Mouse (Mus musculus): Measurements from ENCODE around the gene Plekhh3.
A peak's percentile ranks its signal among the peaks of the same experiment; 100 is the strongest.
"Not testable (repeated sequence)": the region's sequence is repeated elsewhere in the genome, so short reads cannot be mapped to it uniquely, and the experiment has no call there.

Plekhh3 gene

DNA sequence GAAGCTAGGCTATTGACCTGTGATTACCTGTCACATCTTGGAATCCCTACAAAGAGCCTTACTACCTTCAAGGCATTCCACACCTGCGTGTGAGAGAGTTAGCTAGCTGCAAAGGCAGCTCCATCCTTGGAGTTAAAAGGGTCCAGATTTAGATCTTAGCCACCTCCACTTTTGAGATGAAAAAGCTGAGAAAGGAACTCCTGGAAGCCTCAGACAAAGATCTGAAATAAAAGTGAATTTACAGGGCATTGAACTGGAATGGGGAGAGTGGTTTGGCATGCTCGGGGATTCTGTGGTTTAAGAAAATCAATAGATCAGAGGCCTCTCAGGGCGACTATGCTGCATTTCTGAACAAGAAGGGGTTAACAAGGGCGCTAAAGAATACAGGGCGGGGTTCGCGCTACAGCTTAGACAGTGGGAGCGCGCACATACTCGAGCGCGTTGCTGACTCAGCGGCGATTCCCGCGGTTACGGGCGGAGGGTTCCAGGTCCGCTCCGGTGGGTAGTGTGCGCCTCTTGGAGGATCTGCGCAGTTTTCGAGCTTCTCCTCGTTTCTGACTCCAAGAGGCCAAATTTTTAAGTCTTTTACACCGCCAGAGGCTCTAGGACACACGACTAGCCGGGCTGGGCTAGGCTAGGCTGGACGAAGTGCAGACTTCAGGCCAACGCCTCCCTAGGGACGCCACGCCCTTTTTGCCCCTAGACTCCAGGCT, 726 bp upstream of the Plekhh3 start:
- DNase-seq (ENCODE audit: low spot score in 2 of 2): no peak

- no peak for DNase-seq (ENCODE audit: low spot score in 2 of 2)
Observed at GRCm38 (mm10) chr11:101170354-101170810, 769 bp downstream of the Plekhh3 start, which contains the start of gene Cntnap1. Gene Cntnap1, plus strand, starts transcription at chr11:101170523.

- DNase-seq (ENCODE audit: low spot score in 2 of 2): no peak
Observed at GRCm38 (mm10) chr11:101169301-101170107, 1.6 kb downstream of the Plekhh3 start.

DNA sequence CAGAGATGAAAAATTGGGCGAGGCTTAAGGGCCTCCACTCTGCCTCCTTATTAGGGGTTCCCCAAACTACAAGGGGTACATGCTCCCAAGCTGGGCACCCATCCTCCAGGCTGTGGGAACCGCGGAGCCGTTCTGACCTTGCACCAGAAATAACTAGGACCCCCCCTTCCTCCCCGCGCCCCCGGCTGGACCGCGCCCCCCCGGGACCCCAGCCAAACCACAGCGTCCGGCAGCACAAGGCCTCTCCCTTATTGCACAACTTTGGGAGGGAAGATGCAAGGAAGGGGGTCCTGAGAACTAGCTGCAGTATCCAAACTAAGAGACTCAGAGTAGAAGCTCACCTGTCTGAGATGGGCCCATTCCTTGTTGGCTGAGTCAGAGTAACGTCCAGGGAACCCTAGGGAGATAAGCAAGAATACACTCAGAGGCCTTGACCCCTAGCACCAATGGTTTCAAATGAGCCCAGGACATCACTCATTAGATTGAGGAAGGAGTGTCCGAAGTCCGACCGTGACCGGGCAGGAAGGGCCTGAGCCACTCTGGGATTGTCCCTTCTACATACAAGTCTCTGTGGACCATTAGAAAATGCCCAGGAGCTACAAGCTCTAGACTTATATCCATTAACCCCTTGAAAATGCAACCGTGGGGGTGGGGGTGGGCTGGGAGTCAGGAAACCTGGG, 2.7 kb downstream of the Plekhh3 start:
- DNase-seq (ENCODE audit: low spot score in 2 of 2): no peak

DNA sequence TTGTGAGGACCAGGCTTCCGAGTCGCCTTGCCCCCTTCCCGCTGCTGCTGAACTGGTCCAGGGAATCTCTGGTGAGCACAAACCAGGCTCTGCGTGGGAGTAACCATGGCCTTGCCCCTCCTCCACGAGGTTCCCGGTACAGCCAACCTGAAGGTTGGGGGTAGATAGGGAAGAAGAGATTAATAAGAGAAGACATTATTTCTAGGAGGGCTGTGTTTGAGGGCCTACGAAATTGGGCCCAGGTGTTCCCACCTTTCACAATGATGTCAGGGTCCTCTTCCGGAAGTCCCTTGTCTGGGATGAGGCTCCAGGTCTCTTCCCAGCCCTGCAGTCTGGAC, 3.2 kb downstream of the Plekhh3 start:
- DNase-seq (ENCODE audit: low spot score in 2 of 2): no peak

GRCm38 (mm10) chr11:101167211-101167962, 3.8 kb downstream of the Plekhh3 start:
- no peak for DNase-seq (ENCODE audit: low spot score in 2 of 2)

DNA sequence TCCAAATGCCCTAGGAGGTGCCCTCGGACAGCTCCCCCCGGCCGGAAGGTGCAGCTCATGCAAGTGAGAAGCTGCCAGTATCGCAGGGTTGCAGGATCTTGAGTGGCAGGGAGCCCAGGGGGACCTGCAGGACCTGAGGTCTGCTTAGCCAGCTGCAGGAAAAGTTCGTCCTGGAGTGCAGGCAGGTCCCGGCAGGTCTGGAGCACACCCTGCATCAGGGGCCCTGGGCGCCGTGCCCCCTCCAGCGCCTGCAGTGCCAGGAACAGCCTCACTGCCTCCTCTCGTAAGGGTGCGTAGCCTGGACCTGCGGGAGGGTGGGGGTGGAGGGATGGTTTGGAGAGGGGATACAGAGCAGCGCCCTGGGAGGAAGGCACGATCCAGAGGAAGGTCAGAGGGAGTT, 4.8 kb downstream of the Plekhh3 start:
- no peak for DNase-seq (ENCODE audit: low spot score in 2 of 2)

- no peak for DNase-seq (ENCODE audit: low spot score in 2 of 2)
Observed at GRCm38 (mm10) chr11:101164677-101165580, 6.2 kb downstream of the Plekhh3 start.

- DNase-seq (ENCODE audit: low spot score in 2 of 2): no peak
Observed at GRCm38 (mm10) chr11:101164351-101164665, 6.8 kb downstream of the Plekhh3 start.

DNA sequence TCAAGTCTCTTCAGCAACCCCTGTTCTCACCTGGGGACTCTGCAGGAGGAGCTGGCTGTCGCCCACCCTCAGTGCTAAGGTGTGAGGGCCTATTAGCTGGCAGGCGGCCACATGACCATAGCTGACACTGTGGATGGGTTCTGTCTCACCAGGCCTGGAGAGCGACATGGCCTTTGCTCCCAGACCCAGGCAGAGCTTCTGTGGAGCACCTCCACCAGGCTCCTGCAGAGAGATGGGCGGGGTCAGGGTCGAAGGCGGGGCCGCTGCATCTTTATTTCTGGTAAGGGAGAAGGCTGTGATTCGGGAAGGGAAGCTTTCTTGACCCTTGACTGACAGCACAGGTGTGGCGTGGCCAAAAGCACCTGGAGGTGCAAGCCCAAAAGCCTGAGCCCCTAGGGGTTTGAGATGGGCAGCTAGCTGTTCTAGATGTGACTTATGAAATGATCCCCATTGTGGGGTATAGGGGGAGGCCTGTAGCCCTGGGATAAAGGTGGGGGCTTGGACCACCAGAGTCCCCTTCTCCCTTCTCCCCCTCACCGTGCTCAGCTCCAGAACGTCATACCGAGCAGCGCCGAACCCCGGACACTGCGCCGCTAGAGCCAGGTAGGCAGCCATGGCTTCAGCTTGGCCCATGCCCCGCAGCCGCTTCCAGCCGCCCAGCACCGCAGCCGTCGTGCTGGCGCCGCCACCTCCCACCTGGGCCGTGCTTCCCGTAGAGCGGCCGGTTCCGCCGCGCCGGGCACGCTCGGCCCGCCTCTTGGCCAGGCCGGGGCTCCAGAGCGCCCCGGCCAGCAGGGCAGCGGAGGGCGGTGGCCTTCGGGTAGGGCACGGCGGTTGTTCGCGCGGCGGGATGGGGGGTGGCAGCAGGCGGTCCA, 7.4 kb downstream of the Plekhh3 start:
- DNase-seq (ENCODE audit: low spot score in 2 of 2): no peak

GRCm38 (mm10) chr11:101162772-101163171, 8.4 kb downstream of the Plekhh3 start:
- no peak for DNase-seq (ENCODE audit: low spot score in 2 of 2)

DNA sequence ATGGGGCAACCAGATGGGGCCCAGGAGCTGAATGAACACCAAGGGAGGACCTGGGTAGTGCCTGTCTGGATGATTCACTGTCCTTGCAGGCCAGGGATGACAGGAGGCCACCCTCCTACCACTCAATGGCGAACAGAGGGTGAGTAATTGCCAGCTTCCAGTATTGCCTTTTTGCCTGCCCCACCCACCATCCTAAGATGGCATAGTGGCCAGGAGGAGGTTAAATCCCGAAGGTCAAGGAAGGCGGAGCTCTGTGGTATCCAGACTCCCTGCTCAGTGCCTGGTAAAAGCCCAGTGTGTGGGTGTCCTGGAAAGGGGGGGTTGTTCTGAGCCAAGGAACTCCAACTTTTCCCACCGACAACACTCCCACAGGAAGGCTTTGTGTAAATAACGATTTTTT, 8.8 kb downstream of the Plekhh3 start:
- DNase-seq (ENCODE audit: low spot score in 2 of 2): no peak

- DNase-seq (ENCODE audit: low spot score in 2 of 2): no peak
Observed at GRCm38 (mm10) chr11:101161551-101161950, 9.6 kb downstream of the Plekhh3 start.

- DNase-seq (ENCODE audit: low spot score in 2 of 2): not testable (repeated sequence)
Observed at GRCm38 (mm10) chr11:101160981-101161505, 10.1 kb downstream of the Plekhh3 start.

- DNase-seq (ENCODE audit: low spot score in 2 of 2): not testable (repeated sequence)
Observed at GRCm38 (mm10) chr11:101160151-101160550, 11.0 kb downstream of the Plekhh3 start.

GRCm38 (mm10) chr11:101155728-101156371, 15.3 kb downstream of the Plekhh3 start, which contains the start of gene Tubg2:
Gene Tubg2, plus strand, starts transcription at chr11:101155907.
- peak; percentile 54 to 56 for DNase-seq (ENCODE audit: low spot score in 2 of 2)

DNA sequence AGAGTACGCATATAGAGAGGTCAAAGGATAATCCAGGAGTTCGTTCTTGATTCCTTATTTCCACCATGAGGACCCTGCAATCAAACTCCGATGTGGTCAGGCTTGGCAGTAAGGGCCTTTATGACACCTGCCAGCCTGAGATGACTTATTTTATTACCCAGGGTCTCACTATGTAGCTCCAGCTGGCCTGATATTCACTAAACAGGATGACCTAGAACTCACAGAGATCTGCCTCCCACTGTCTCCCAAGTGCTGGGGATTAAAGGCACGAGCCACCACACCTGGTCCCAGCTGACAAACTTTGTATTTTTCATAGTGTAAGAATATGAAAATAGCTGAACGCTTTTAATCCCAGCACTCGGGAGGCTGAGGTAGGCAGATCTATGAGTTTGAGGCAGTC, 16.0 kb downstream of the Plekhh3 start:
- DNase-seq (ENCODE audit: low spot score in 2 of 2): no peak

GRCm38 (mm10) chr11:101154648-101155047, 16.5 kb downstream of the Plekhh3 start:
- DNase-seq (ENCODE audit: low spot score in 2 of 2): no peak

- DNase-seq (ENCODE audit: low spot score in 2 of 2): no peak
Observed at GRCm38 (mm10) chr11:101152825-101153224, 18.3 kb downstream of the Plekhh3 start.
